ENCODE assay signal across 8 mouse cellular contexts in genomic region chr12:70347202-70347841, GRCm38 (mm10). TPM values are rescaled to one million over a fixed set of nuclear protein-coding genes. Genes with fewer than 3 reads are reported as not detected.
A peak's percentile ranks its signal among the peaks of the same experiment; 100 is the strongest.
DNase-seq lines count a peak whose midpoint lies in the region; ATAC-seq and TF ChIP-seq lines count a peak whose summit lies in the region.

Gene Trim9 (minus strand): TSS chr12:70347614.

- no peak within 1 kb of the TSS for H3K27ac ChIP-seq in gastrocnemius, adult 2 months
- peak within 1 kb of the TSS; percentile 90 for H3K27ac ChIP-seq in hindbrain, postnatal 0 days

- peak within 1 kb of the TSS; percentile 74 for H3K4me3 ChIP-seq in gastrocnemius, adult 2 months
- H3K4me3 ChIP-seq in hindbrain, postnatal 0 days (ENCODE audit: low read length): peak within 1 kb of the TSS; percentile 68

- H3K27me3 ChIP-seq in hindbrain, postnatal 0 days (ENCODE audit: insufficient read depth, low read length): no peaks in the 10 kb centered on the region

- WGBS in hindbrain, postnatal 0 days: under 1% methylated on average over 49 of the region's 50 CpGs

- ATAC-seq in activated CD4-positive, CD25-positive, alpha-beta regulatory T cell, adult 4 months: peak; percentile 80
- peak; percentile 98 for ATAC-seq in common myeloid progenitor, adult 5-6 weeks (replicated peaks; ENCODE audit: low read depth, poor library complexity, severe bottlenecking)
- peak; percentile 98 for ATAC-seq in hindbrain, postnatal 0 days

- DNase-seq in gastrocnemius, adult 2 months: peak; percentile 91
- DNase-seq in hindbrain, postnatal 0 days (ENCODE audit: low spot score): peak; percentile 98
- DNase-seq in left cerebral cortex, adult 18-20 months (ENCODE audit: low spot score in 2 of 2): peak; percentile 98
- peak; percentile 93 to 96 for DNase-seq in lung, postnatal 4 days
- peak; percentile 99 for DNase-seq in right cerebral cortex, adult 2 months (ENCODE audit: low spot score in 2 of 2)
- peak; percentile 79 for DNase-seq in urinary bladder, postnatal 10 days (ENCODE audit: low spot score)

- intact Hi-C loops in gastrocnemius, adult 2 months (cut with DNase I): no loop called here

- H3K4me2 ChIP-seq in hindbrain, postnatal 0 days (ENCODE audit: low read depth, low read length): peak within 1 kb of the TSS; percentile 76

- H3K36me3 ChIP-seq in hindbrain, postnatal 0 days (ENCODE audit: insufficient read depth, low read length): no peaks in the 10 kb centered on the region

- peaks cover 4% of the 10 kb centered on the region; the same call in 1 of the 2 replicates for H3K4me1 ChIP-seq in hindbrain, postnatal 0 days (ENCODE audit: insufficient read depth, low read length)

- peak within 1 kb of the TSS; percentile 88 for H3K9ac ChIP-seq in hindbrain, postnatal 0 days (replicated peaks; ENCODE audit: low read length)

- no peaks in the 10 kb centered on the region for H3K9me3 ChIP-seq in hindbrain, postnatal 0 days (ENCODE audit: low read length)

- TF ChIP-seq CTCF in gastrocnemius, adult 2 months (IDR thresholded peaks at IDR 0.05): no peak
- peak; percentile 25 for TF ChIP-seq CTCF in hindbrain, postnatal 0 days (IDR thresholded peaks at IDR 0.05; ENCODE audit: low read depth)

RNA-seq across cellular contexts. Expression of gene Trim9, which starts in this region (rescaled TPM):
- not detected for polyA plus RNA-seq in activated CD4-positive, CD25-positive, alpha-beta regulatory T cell, adult 4 months (2017; shearing (Covaris generic))
- 0.18 and 0.39 TPM in 2 replicates for total RNA-seq in common myeloid progenitor, adult 5-6 weeks (2017)
- total RNA-seq in gastrocnemius, adult 2 months (2021): under 1 TPM; 0.05 to 0.20 TPM
- 214 and 239 TPM in 2 replicates for total RNA-seq in hindbrain, postnatal 0 days (2014; rRNA removed)
- 102 and 105 TPM in 2 replicates for polyA plus RNA-seq in hindbrain, postnatal 0 days (2015; fragmentation: Nextera tagmentation; extraction: Ambion mirVana)
- total RNA-seq in left cerebral cortex, adult 18-20 months (2021): 100 to 1,000 TPM; 344 to 385 TPM

Comparison
In these comparisons a context has a peak if more than half of its experiments do, and no peak if none do; other contexts are left out.
1. RNA of gene Trim9 (total RNA-seq): 344 to 385 TPM in left cerebral cortex, adult 18-20 months and 214 to 239 TPM in hindbrain, postnatal 0 days; 0.05 to 0.20 TPM in gastrocnemius, adult 2 months and 0.18 to 0.39 TPM in common myeloid progenitor, adult 5-6 weeks; every median in the first group is over 100 times any median in the second.
2. RNA of gene Trim9 (polyA plus RNA-seq): 102 to 105 TPM in hindbrain, postnatal 0 days; not detected in activated CD4-positive, CD25-positive, alpha-beta regulatory T cell, adult 4 months; every median in the first group is over 10 times any median in the second.
3. Peak in ATAC-seq in activated CD4-positive, CD25-positive, alpha-beta regulatory T cell, adult 4 months; RNA of the gene not detected or under 1 TPM.
4. Peak in ATAC-seq in common myeloid progenitor, adult 5-6 weeks; RNA of the gene not detected or under 1 TPM.
5. Peak in DNase-seq and H3K4me3 ChIP-seq in gastrocnemius, adult 2 months; RNA of the gene not detected or under 1 TPM.
6. Peak in every context shown above with its lines, with median percentiles within 50 percentile points of each other: ATAC-seq and DNase-seq.